Mouse (Mus musculus) urinary bladder, postnatal 25 days (tissue): ENCODE data around the gene Hira.
"Not testable (repeated sequence)": the region's sequence is repeated elsewhere in the genome, so short reads cannot be mapped to it uniquely, and the experiment has no call there.

Experiments used
- DNase-seq: peaks from one replicate; pipeline ENCODE4 v3.0.0; 2022; ENCODE audit warnings: low spot score

The Hira gene

GRCm38 (mm10) chr16:18921771-18922170, 44.9 kb downstream of the Hira start:
- DNase-seq: no peak

GRCm38 (mm10) chr16:18927963-18928362, 51.1 kb downstream of the Hira start:
- no peak for DNase-seq

GRCm38 (mm10) chr16:18938321-18939082, 61.7 kb downstream of the Hira start:
- no peak for DNase-seq

GRCm38 (mm10) chr16:18943906-18944305, 67.1 kb downstream of the Hira start:
- no peak for DNase-seq

GRCm38 (mm10) chr16:18948941-18949340, 72.1 kb downstream of the Hira start:
- DNase-seq: no peak

GRCm38 (mm10) chr16:18950351-18950750, 73.5 kb downstream of the Hira start:
- DNase-seq: no peak

- no peak for DNase-seq
Observed at GRCm38 (mm10) chr16:18952813-18953212, 76.0 kb downstream of the Hira start.

- no peak for DNase-seq
Observed at GRCm38 (mm10) chr16:18955070-18955469, 78.2 kb downstream of the Hira start.

GRCm38 (mm10) chr16:18963486-18963885, 86.6 kb downstream of the Hira start:
- no peak for DNase-seq

GRCm38 (mm10) chr16:18969420-18970128, 92.7 kb downstream of the Hira start:
- no peak for DNase-seq

GRCm38 (mm10) chr16:18970837-18971236, 94.0 kb downstream of the Hira start:
- no peak for DNase-seq

GRCm38 (mm10) chr16:18975665-18976064, 98.8 kb downstream of the Hira start:
- not testable (repeated sequence) for DNase-seq

GRCm38 (mm10) chr16:18976315-18976714, 99.5 kb downstream of the Hira start:
- no peak for DNase-seq

- no peak for DNase-seq
Observed at GRCm38 (mm10) chr16:18986381-18986780, 109.5 kb downstream of the Hira start.

GRCm38 (mm10) chr16:18986860-18987259, 110.0 kb downstream of the Hira start:
- DNase-seq: no peak

- DNase-seq: not testable (repeated sequence)
Observed at GRCm38 (mm10) chr16:19002610-19003389, 126.0 kb downstream of the Hira start.

GRCm38 (mm10) chr16:19003757-19004156, 126.9 kb downstream of the Hira start:
- no peak for DNase-seq

GRCm38 (mm10) chr16:19005298-19005697, 128.5 kb downstream of the Hira start:
- DNase-seq: no peak

- DNase-seq: no peak
Observed at GRCm38 (mm10) chr16:19006715-19007114, 129.9 kb downstream of the Hira start.

- DNase-seq: not testable (repeated sequence)
Observed at GRCm38 (mm10) chr16:19007186-19007591, 130.4 kb downstream of the Hira start.

- no peak for DNase-seq
Observed at GRCm38 (mm10) chr16:19010710-19011109, 133.9 kb downstream of the Hira start.

- DNase-seq: no peak
Observed at GRCm38 (mm10) chr16:19013550-19013949, 136.7 kb downstream of the Hira start.

- DNase-seq: no peak
Observed at GRCm38 (mm10) chr16:19014650-19015049, 137.8 kb downstream of the Hira start.
